Mouse (Mus musculus) CD4-positive, CD25-positive, alpha-beta regulatory T cell, adult 2 months (primary cell): ENCODE measurements around the gene Rasal1.

ENCODE experiments used
- DNase-seq: peaks from one replicate; pipeline ENCODE4 v3.0.0-alpha.2; 2012; ENCODE audit warnings: low read depth, low spot score

Gene Rasal1

DNA sequence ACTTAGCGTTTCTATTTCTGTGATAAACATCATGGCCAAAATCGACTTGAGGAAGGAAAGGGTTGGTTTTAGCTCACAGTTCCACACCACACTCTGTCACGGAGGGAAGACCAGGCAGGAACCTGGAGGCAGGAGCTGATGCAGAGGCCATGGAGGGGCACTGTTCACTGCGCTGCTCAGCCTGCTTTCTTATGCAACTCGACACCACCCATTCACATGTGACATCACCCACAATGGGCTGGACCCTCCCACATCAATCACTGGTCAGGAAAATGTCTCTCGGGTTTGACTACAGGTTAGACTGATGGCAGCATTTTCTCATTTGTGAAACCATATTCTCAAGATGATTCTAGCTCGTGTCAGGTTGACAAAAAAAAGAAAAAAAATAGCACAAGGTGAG is 72.4 kb downstream of the Rasal1 start:
- DNase-seq, result no peak

DNA sequence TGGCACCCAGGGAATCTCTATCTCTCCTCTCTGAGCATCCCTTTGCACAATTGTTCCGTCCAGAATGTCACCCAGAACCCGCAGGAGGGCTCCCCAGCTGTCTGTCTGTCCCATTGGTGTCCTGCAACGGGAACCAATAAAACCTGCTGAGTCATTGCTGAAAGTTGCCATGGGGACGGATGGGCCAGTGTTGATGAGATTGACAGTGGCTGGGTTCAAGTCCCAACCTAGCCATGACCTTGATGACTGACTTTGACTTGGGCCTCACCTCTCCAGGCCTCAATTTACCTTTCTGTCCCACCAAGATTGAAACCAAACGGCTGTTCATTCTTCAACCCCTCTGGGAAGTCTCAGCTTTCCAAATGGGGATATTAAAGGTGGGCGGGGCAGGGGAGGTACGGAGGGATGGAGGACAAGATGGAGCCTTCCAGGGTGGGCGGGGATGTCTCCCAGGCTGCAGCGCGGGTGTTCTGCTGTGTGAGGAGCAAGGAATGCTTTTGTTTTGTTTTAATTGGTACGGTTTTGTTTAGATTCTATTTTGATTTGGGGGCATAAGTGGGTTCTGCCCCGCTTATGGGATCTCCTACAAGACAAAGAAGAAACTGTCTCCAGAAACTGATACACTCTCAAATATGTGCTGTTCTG is 77.3 kb downstream of the Rasal1 start:
- DNase-seq, result no peak
